Mouse (Mus musculus): ENCODE measurements around the gene F13a1. TPM values are rescaled to one million over a fixed set of nuclear protein-coding genes. Genes with fewer than 3 reads are reported as not detected.

F13a1 gene
- total RNA-seq, 2 experiments from 2014 or later: 915 to 1,657 TPM

- peak; percentile 64 for ATAC-seq (ENCODE audit: poor library complexity, severe bottlenecking)
These were observed 91.0 kb downstream of the F13a1 start for GRCm38 (mm10) chr13:36958996-36959395.

- no peak for ATAC-seq (ENCODE audit: poor library complexity, severe bottlenecking)
These were observed 95.1 kb downstream of the F13a1 start for GRCm38 (mm10) chr13:36954937-36955336.

GRCm38 (mm10) chr13:36953676-36954075 lies 96.4 kb downstream of the F13a1 start:
- ATAC-seq (ENCODE audit: poor library complexity, severe bottlenecking): no peak

- no peak for ATAC-seq (ENCODE audit: poor library complexity, severe bottlenecking)
These were observed 108.2 kb downstream of the F13a1 start for GRCm38 (mm10) chr13:36941891-36942290.

- no peak for ATAC-seq (ENCODE audit: poor library complexity, severe bottlenecking)
These were observed 118.0 kb downstream of the F13a1 start for GRCm38 (mm10) chr13:36932066-36932465.

GRCm38 (mm10) chr13:36919737-36920136 lies 130.3 kb downstream of the F13a1 start:
- ATAC-seq (ENCODE audit: poor library complexity, severe bottlenecking): no peak

- no peak for ATAC-seq (ENCODE audit: poor library complexity, severe bottlenecking)
These were observed 146.2 kb downstream of the F13a1 start for GRCm38 (mm10) chr13:36903885-36904284.

GRCm38 (mm10) chr13:36903447-36903846 lies 146.6 kb downstream of the F13a1 start:
- no peak for ATAC-seq (ENCODE audit: poor library complexity, severe bottlenecking)

GRCm38 (mm10) chr13:36901603-36902002 lies 148.4 kb downstream of the F13a1 start:
- ATAC-seq (ENCODE audit: poor library complexity, severe bottlenecking): peak; percentile 54; the same call in 1 of the 2 replicates

- no peak for ATAC-seq (ENCODE audit: poor library complexity, severe bottlenecking)
These were observed 149.0 kb downstream of the F13a1 start for GRCm38 (mm10) chr13:36901016-36901415.

- ATAC-seq (ENCODE audit: poor library complexity, severe bottlenecking): no peak
These were observed 154.0 kb downstream of the F13a1 start for GRCm38 (mm10) chr13:36896061-36896460.

GRCm38 (mm10) chr13:36893762-36894161 lies 156.3 kb downstream of the F13a1 start:
- no peak for ATAC-seq (ENCODE audit: poor library complexity, severe bottlenecking)

GRCm38 (mm10) chr13:36892216-36892615 lies 157.8 kb downstream of the F13a1 start:
- no peak for ATAC-seq (ENCODE audit: poor library complexity, severe bottlenecking)

- ATAC-seq (ENCODE audit: poor library complexity, severe bottlenecking): no peak
These were observed 164.1 kb downstream of the F13a1 start for GRCm38 (mm10) chr13:36885973-36886372.

- ATAC-seq (ENCODE audit: poor library complexity, severe bottlenecking): no peak
These were observed 210.9 kb downstream of the F13a1 start for GRCm38 (mm10) chr13:36839111-36839510.
